Mouse (Mus musculus) Patski (cell line): ENCODE measurements around the gene Pou3f3. TPM values are rescaled to one million over a fixed set of nuclear protein-coding genes. Genes with fewer than 3 reads are reported as not detected.

Experiments used
- ATAC-seq: fragments of 100-300 bp; one replicate; pipeline ENCODE4 v1.8.0; 2021
- CTCF ChIA-PET: fragments of 350-600 bp; sonication (Branson Sonifier 250); formaldehyde crosslinking; loops from one replicate; lab custom pipeline; 2022; ENCODE audit warnings: inconsistent platforms; lab: Charles Lee
- POLR2A ChIA-PET: fragments of 350-600 bp; sonication (Branson Sonifier 250); formaldehyde crosslinking; loops from one replicate; lab custom pipeline; 2022; ENCODE audit warnings: antibody characterized with exemption, inconsistent platforms; lab: Charles Lee
- DNase-seq: peaks from one replicate; pipeline ENCODE4 v3.0.0-alpha.2; 2011; ENCODE audit warnings: low read depth, low spot score
- H3K27me3 ChIP-seq: fragments of 371-371 bp; one replicate; pipeline ENCODE4 v1.5.1; 2021
- CTCF ChIP-seq: fragments of 100-300 bp; IDR thresholded peaks from one replicate; pipeline ENCODE4 v1.5.1; 2021
- in situ Hi-C: fragments of 300-500 bp; cut with MboI; formaldehyde crosslinking; loops from 3 replicates; pipeline ENCODE4 v1.11.1; 2018; ENCODE audit warnings: low pct_unique_long_range_greater_than_20kb, mixed read lengths
- polyA plus RNA-seq: library from polyadenylated mRNA; unstranded; gene quantifications from one replicate; pipeline ENCODE4 v1.2.3, GENCODE M21; 2021

Pou3f3 gene
- polyA plus RNA-seq, 1 experiment from 2014 or later, result 36.5 TPM

DNA sequence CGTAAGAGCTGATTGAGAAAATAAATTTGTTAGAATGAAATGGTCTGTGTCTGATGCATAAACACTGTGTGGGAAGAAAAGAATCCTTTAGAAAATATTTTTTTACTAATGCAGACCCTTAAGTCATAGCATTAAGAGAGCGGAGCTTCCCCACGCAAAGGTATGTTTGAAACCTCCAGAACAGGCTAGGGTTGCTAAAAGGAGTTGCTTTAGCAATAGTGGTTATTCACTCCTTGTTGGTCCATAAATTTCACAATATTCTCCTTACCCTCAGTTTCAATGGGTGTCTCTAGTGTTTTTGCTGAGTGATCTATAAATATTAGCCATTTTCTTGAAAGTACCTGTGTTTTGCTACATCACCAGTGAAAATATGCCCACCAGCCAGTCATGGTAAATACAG, 4.6 kb downstream of the Pou3f3 start:
- no peak for TF ChIP-seq CTCF
- no peak for DNase-seq
- ChIA-PET POLR2A (interaction anchor here (1.1 to 5.1 kb wide), 2 partner anchors 9 to 12 kb away, joined by 3 to 98 read pairs; no protein-coding TSS in a partner anchor), CTCF (interaction anchor here (0.9 to 5.8 kb wide), 5 partner anchors 12 to 79 kb away, joined by 3 to 41 read pairs (median 4); no protein-coding TSS in a partner anchor)
- H3K27me3 ChIP-seq, result no peaks in the 10 kb centered on the region
- ATAC-seq, result no peak
- in situ Hi-C loops, result loop anchor here (25.0 kb wide), 3 partner anchors 387 to 1813 kb away; partner anchors contain the start of genes AI597479 and Tgfbrap1

- DNase-seq (no peak), ATAC-seq (no peak)
- no peak for TF ChIP-seq CTCF
- H3K27me3 ChIP-seq, result no peaks in the 10 kb centered on the region
- ChIA-PET POLR2A (interaction anchor here (1.1 to 5.1 kb wide), 2 partner anchors 8 to 12 kb away, joined by 3 to 98 read pairs; no protein-coding TSS in a partner anchor), CTCF (interaction anchor here (0.9 to 5.8 kb wide), 5 partner anchors 12 to 79 kb away, joined by 3 to 41 read pairs (median 4); no protein-coding TSS in a partner anchor)
- in situ Hi-C loops, result loop anchor here (25.0 kb wide), 3 partner anchors 386 to 1814 kb away; partner anchors contain the start of genes AI597479 and Tgfbrap1
These were observed 5.2 kb downstream of the Pou3f3 start for GRCm38 (mm10) chr1:42700815-42701214.

DNA sequence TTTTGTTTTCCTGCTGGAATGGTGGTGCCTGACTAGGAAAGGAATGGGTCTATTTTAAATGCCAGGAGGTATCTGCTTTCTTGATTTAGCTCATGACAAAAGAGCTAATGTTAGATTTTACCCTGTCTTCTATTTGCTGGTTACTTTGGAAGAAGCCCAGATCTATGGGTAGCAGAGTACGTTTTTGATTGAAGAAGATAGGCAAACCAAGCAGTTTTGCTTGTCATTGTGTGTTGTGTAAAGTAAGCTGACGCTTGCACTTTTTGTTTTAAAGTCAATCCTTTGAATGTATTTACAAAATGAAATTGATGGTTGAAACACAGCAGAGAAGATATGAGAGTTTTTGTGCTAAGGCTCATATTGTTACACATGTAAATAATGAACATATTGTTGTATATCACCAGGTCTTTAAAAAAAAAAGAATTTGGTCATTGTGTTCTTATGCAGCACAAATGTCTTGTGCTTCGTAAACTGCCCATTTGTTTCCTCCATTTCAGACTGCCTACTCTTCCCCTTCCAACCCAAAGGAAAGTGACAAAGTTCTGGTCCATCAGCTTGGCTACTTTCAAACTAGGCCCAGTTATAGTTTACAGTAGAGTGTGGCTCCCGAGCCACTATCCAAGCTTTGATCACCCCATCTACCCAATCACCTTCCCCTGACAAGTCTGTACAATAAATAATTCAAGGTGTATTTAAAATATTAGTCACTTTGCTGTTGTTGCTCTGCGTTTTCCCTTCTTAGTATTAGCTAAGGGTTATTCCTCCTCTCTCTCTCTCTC, 6.5 kb downstream of the Pou3f3 start:
- ATAC-seq (no peak), DNase-seq (no peak)
- ChIA-PET CTCF (interaction anchor here (0.6 to 5.8 kb wide), 4 partner anchors 11 to 147 kb away, joined by 3 to 41 read pairs (median 7); no protein-coding TSS in a partner anchor), POLR2A (interaction anchor here (0.7 to 5.1 kb wide), 4 partner anchors 10 to 1685 kb away, joined by 3 to 98 read pairs (median 3); no protein-coding TSS in a partner anchor)
- no peak for TF ChIP-seq CTCF
- in situ Hi-C loops, result loop anchor here (25.0 kb wide), 3 partner anchors 385 to 1815 kb away; partner anchors contain the start of genes AI597479 and Tgfbrap1
- no peaks in the 10 kb centered on the region for H3K27me3 ChIP-seq

DNA sequence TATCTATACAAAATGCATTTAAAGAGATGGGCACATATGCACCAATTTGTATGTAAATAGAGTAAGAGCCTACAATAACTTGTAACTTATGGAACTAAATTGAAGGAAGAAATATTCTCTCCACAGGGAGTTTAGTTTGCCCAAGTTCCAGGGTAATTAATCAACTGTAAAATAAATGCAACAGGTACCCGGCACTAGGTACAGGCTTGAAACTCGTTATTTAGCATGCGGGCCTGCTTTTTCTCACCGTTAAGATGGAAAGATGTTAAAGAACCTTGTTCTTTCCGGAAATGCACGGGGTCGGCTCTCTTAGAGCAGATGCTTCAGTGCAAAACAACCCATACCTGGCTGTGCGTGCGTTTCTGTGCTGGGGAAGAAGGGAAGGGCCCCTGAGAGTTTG, 7.4 kb downstream of the Pou3f3 start:
- POLR2A ChIA-PET, result interaction anchor here (5.1 kb wide), 1 partner anchor 9 kb away, joined by 98 read pairs; no protein-coding TSS in a partner anchor
- in situ Hi-C loops, result loop anchor here (25.0 kb wide), 3 partner anchors 384 to 1816 kb away; partner anchors contain the start of genes AI597479 and Tgfbrap1
- no peaks in the 10 kb centered on the region for H3K27me3 ChIP-seq
- no peak for ATAC-seq
- TF ChIP-seq CTCF, result no peak
- no peak for DNase-seq
- CTCF ChIA-PET, result interaction anchor here (2.0 to 5.8 kb wide), 3 partner anchors 10 to 75 kb away, joined by 5 to 41 read pairs (median 9); no protein-coding TSS in a partner anchor

DNA sequence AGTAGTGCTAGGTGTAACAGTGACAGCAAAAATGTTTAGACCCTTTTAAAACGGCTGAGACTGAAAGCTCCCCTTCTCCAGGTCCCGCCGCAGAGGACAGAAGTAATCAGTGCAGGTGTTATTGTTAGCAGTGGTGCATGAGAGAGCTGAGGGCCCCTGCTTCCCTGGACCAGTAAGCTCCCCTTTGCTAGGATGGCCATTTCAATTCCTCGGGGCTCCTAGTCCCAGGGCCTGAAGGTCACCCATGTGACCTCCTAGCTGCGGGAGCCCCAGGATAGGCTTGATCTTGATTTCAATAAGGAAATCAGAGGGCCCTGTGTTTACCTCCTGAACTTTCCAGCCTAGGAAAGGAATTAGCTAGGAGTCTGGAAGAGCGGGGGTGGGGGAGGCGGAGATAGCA, 7.9 kb downstream of the Pou3f3 start:
- DNase-seq (no peak), ATAC-seq (peak; percentile 17)

GRCm38 (mm10) chr1:42703851-42704613, 8.5 kb downstream of the Pou3f3 start:
- TF ChIP-seq CTCF, result no peak
- ChIA-PET POLR2A (interaction anchor here (0.6 to 5.1 kb wide), 3 partner anchors 8 to 811 kb away, joined by 3 to 98 read pairs (median 3); no protein-coding TSS in a partner anchor), CTCF (interaction anchor here (1.0 to 5.8 kb wide), 3 partner anchors 9 to 75 kb away, joined by 3 to 41 read pairs (median 9); no protein-coding TSS in a partner anchor)
- no peak for DNase-seq
- no peaks in the 10 kb centered on the region for H3K27me3 ChIP-seq
- in situ Hi-C loops, result loop anchor here (25.0 kb wide), 3 partner anchors 383 to 1817 kb away; partner anchors contain the start of genes AI597479 and Tgfbrap1
- peak; percentile 19 for ATAC-seq

More for the DNA sequence above, 7.9 kb downstream of the Pou3f3 start:
- POLR2A ChIA-PET, result interaction anchor here (0.6 to 5.1 kb wide), 2 partner anchors 9 to 810 kb away, joined by 3 to 98 read pairs; no protein-coding TSS in a partner anchor
- in situ Hi-C loops, result loop anchor here (25.0 kb wide), 3 partner anchors 384 to 1816 kb away; partner anchors contain the start of genes AI597479 and Tgfbrap1
- TF ChIP-seq CTCF, result no peak
- H3K27me3 ChIP-seq, result no peaks in the 10 kb centered on the region
- CTCF ChIA-PET, result interaction anchor here (1.0 to 5.8 kb wide), 4 partner anchors 9 to 76 kb away, joined by 3 to 41 read pairs (median 7); no protein-coding TSS in a partner anchor

GRCm38 (mm10) chr1:42704981-42705810, 9.6 kb downstream of the Pou3f3 start:
- no peak for ATAC-seq
- CTCF ChIA-PET, result interaction anchor here (5.8 kb wide), 1 partner anchor 7 kb away, joined by 41 read pairs; no protein-coding TSS in a partner anchor
- no peaks in the 10 kb centered on the region for H3K27me3 ChIP-seq

DNA sequence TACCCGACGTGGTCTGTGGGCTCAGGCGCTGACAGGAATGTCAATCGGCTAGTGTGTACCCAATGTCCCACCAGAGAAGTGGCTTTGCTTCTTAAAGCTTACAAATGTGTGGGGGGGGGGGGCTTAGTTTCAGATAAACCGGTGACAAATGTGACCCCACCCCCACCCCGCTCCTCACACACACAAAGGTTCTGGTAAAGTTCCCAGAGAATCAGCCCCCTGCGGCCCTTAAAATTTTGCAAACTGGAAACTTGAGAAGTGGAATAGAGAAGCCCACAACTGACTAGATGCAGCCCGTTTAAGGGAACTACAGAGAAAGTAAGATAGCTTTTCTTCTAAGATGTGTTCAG, 10.2 kb downstream of the Pou3f3 start:
- ChIA-PET CTCF (no interaction called here), POLR2A (no interaction called here)
- in situ Hi-C loops, result loop anchor here (25.0 kb wide), 3 partner anchors 382 to 1818 kb away; partner anchors contain the start of genes AI597479 and Tgfbrap1
- ATAC-seq (no peak), DNase-seq (no peak)
- no peaks in the 10 kb centered on the region for H3K27me3 ChIP-seq
- TF ChIP-seq CTCF, result no peak

More at GRCm38 (mm10) chr1:42704981-42705810, 9.6 kb downstream of the Pou3f3 start:
- TF ChIP-seq CTCF, result no peak
- DNase-seq, result no peak
- in situ Hi-C loops, result loop anchor here (25.0 kb wide), 3 partner anchors 382 to 1818 kb away; partner anchors contain the start of genes AI597479 and Tgfbrap1
- POLR2A ChIA-PET, result no interaction called here
